8 mouse cellular contexts compared by ENCODE assay signal in genomic region chr12:85825361-85825760, GRCm38 (mm10). TPM values are rescaled to one million over a fixed set of nuclear protein-coding genes. Genes with fewer than 3 reads are reported as not detected.
A peak's percentile ranks its signal among the peaks of the same experiment; 100 is the strongest.
DNase-seq lines count a peak whose midpoint lies in the region; ATAC-seq and TF ChIP-seq lines count a peak whose summit lies in the region.

No protein-coding gene starts in this region.

- WGBS in kidney, embryonic 14.5 days = 10% methylated on average over 8 of the region's 8 CpGs
- WGBS in hindbrain, embryonic 12.5 days = 15% methylated on average over 8 of the region's 8 CpGs
- WGBS in midbrain, embryonic 13.5 days = 15% methylated on average over 8 of the region's 8 CpGs

- H3K4me2 ChIP-seq in kidney, embryonic 14.5 days (replicated peaks; ENCODE audit: low read depth, low read length) = peak overlapping the region; percentile 56
- peak overlapping the region; percentile 80 for H3K4me2 ChIP-seq in hindbrain, embryonic 12.5 days (replicated peaks)
- H3K4me2 ChIP-seq in midbrain, embryonic 13.5 days (replicated peaks) = peak overlapping the region; percentile 76

- TF ChIP-seq CTCF in bone marrow macrophage, adult 2 months (IDR thresholded peaks at IDR 0.05; ENCODE audit: low read depth, low read length) = no peak

- TF ChIP-seq POLR2A in bone marrow macrophage, adult 2 months (IDR thresholded peaks at IDR 0.05; ENCODE audit: borderline replicate concordance, low read depth, low read length) = no peak

- H3K27me3 ChIP-seq in kidney, embryonic 14.5 days (ENCODE audit: control insufficient read depth, insufficient read depth, low read length) = no peaks in the 10 kb centered on the region
- H3K27me3 ChIP-seq in hindbrain, embryonic 12.5 days = no peaks in the 10 kb centered on the region
- no peaks in the 10 kb centered on the region for H3K27me3 ChIP-seq in midbrain, embryonic 13.5 days

- peak overlapping the region; percentile 71 for H3K9ac ChIP-seq in kidney, embryonic 14.5 days (ENCODE audit: low read depth, low read length)
- peak overlapping the region; percentile 80 for H3K9ac ChIP-seq in hindbrain, embryonic 12.5 days
- H3K9ac ChIP-seq in midbrain, embryonic 13.5 days (replicated peaks) = peak overlapping the region; percentile 83

- ATAC-seq in kidney, embryonic 14.5 days (ENCODE audit: low FRiP score, low TSS enrichment) = no peak
- ATAC-seq in hindbrain, embryonic 12.5 days (ENCODE audit: low FRiP score) = no peak
- ATAC-seq in midbrain, embryonic 13.5 days = no peak

- peak overlapping the region; percentile 75 for H3K4me3 ChIP-seq in kidney, embryonic 14.5 days (ENCODE audit: low read length)
- H3K4me3 ChIP-seq in bone marrow macrophage, adult 2 months (ENCODE audit: insufficient read depth, low read length) = peak overlapping the region; percentile 93
- peak overlapping the region; percentile 79 for H3K4me3 ChIP-seq in hindbrain, embryonic 12.5 days
- peak overlapping the region; percentile 83 for H3K4me3 ChIP-seq in midbrain, embryonic 13.5 days (replicated peaks)

- no peak for DNase-seq in kidney, adult 8-10 months
- no peak for DNase-seq in testis, postnatal 10 days (ENCODE audit: low spot score)
- DNase-seq in retina, postnatal 1 day = no peak
- DNase-seq in gastrocnemius, postnatal 14 days = no peak

- no peaks in the 10 kb centered on the region for H3K9me3 ChIP-seq in kidney, embryonic 14.5 days (ENCODE audit: control insufficient read depth, low read length)
- H3K9me3 ChIP-seq in hindbrain, embryonic 12.5 days (replicated peaks) = no peaks in the 10 kb centered on the region
- H3K9me3 ChIP-seq in midbrain, embryonic 13.5 days = no peaks in the 10 kb centered on the region

- H3K36me3 ChIP-seq in kidney, embryonic 14.5 days (ENCODE audit: control insufficient read depth, insufficient read depth, low read length) = peaks cover 9% of the 10 kb centered on the region
- peaks cover 12% of the 10 kb centered on the region; the same call in 1 of the 2 replicates for H3K36me3 ChIP-seq in hindbrain, embryonic 12.5 days
- peaks cover 23% of the 10 kb centered on the region for H3K36me3 ChIP-seq in midbrain, embryonic 13.5 days

- H3K27ac ChIP-seq in kidney, embryonic 14.5 days (ENCODE audit: low read depth, low read length) = peak overlapping the region; percentile 98
- peak overlapping the region; percentile 99 for H3K27ac ChIP-seq in bone marrow macrophage, adult 2 months (ENCODE audit: insufficient read depth, low read depth, low read length)
- peak overlapping the region; percentile 95 for H3K27ac ChIP-seq in hindbrain, embryonic 12.5 days
- H3K27ac ChIP-seq in midbrain, embryonic 13.5 days = peak overlapping the region; percentile 93

- H3K4me1 ChIP-seq in kidney, embryonic 14.5 days (ENCODE audit: control insufficient read depth, insufficient read depth, low read length) = peaks cover 10% of the 10 kb centered on the region; the same call in 1 of the 2 replicates
- peaks cover 5% of the 10 kb centered on the region for H3K4me1 ChIP-seq in bone marrow macrophage, adult 2 months (ENCODE audit: control insufficient read depth, insufficient read depth, low read length)
- H3K4me1 ChIP-seq in hindbrain, embryonic 12.5 days = peaks cover 17% of the 10 kb centered on the region
- H3K4me1 ChIP-seq in midbrain, embryonic 13.5 days (replicated peaks) = peaks cover 32% of the 10 kb centered on the region

- intact Hi-C loops in gastrocnemius, postnatal 14 days (cut with DNase I; ENCODE audit: low total_unique reads) = no loop called here

RNA-seq across cellular contexts. Expression of gene Ttll5, which starts 0.9 kb away (rescaled TPM):
- 11.9 and 17.0 TPM in 2 replicates for polyA plus RNA-seq in kidney, embryonic 14.5 days (2014; fragmentation: Nextera tagmentation; extraction: Ambion mirVana)
- 7.7 and 12.0 TPM in 2 replicates for polyA plus RNA-seq in bone marrow macrophage, adult 2 months (2012; ENCODE audit: insufficient read depth, insufficient read length, missing spikeins)
- 15.9 and 19.0 TPM in 2 replicates for polyA plus RNA-seq in hindbrain, embryonic 12.5 days (2016; fragmentation: Nextera tagmentation; extraction: Ambion mirVana)
- 13.6 and 14.0 TPM in 2 replicates for polyA plus RNA-seq in midbrain, embryonic 13.5 days (2015; fragmentation: Nextera tagmentation; extraction: Ambion mirVana)
- 1 to 10 TPM; 7.8 to 8.2 TPM for total RNA-seq in gastrocnemius, postnatal 14 days (2021)

RNA-seq across cellular contexts. Expression of gene Erg28, which starts 1.0 kb away (rescaled TPM):
- 117 and 153 TPM in 2 replicates for polyA plus RNA-seq in kidney, embryonic 14.5 days (2014; fragmentation: Nextera tagmentation; extraction: Ambion mirVana)
- 45.5 and 53.4 TPM in 2 replicates for polyA plus RNA-seq in bone marrow macrophage, adult 2 months (2012; ENCODE audit: insufficient read depth, insufficient read length, missing spikeins)
- 97.3 and 106 TPM in 2 replicates for polyA plus RNA-seq in hindbrain, embryonic 12.5 days (2016; fragmentation: Nextera tagmentation; extraction: Ambion mirVana)
- 92.9 and 93.0 TPM in 2 replicates for polyA plus RNA-seq in midbrain, embryonic 13.5 days (2015; fragmentation: Nextera tagmentation; extraction: Ambion mirVana)
- 1 to 10 TPM; 4.1 to 7.2 TPM for total RNA-seq in gastrocnemius, postnatal 14 days (2021)
